Mouse (Mus musculus): Measurements from ENCODE around the gene Eci3. TPM values are rescaled to one million over a fixed set of nuclear protein-coding genes. Genes with fewer than 3 reads are reported as not detected.
"Not testable (repeated sequence)": the region's sequence is repeated elsewhere in the genome, so short reads cannot be mapped to it uniquely, and the experiment has no call there.

Gene Eci3
- polyA plus RNA-seq, 1 experiment from 2014 or later, result not detected

GRCm38 (mm10) chr13:34973149-34973548, 9.5 kb upstream of the Eci3 start:
- Histone ChIP-seq H3K27me3 (replicated peaks) (no peaks in the 10 kb centered on the region), H3K36me3 (peaks cover 15% of the 10 kb centered on the region), H3K4me3 (no peak overlapping the region), H3K27ac (no peak overlapping the region), H3K9ac (no peak overlapping the region), H3K4me1 (peaks cover 6% of the 10 kb centered on the region; the same call in 1 of the 2 replicates), H3K9me3 (replicated peaks) (no peaks in the 10 kb centered on the region), H3K4me2 (no peak overlapping the region)
- ATAC-seq, result no peak
- WGBS (ENCODE audit: insufficient replicate concordance), result 8% methylated on average over 1 of the region's 1 CpGs

GRCm38 (mm10) chr13:34972456-34972855, 8.8 kb upstream of the Eci3 start:
- not testable (repeated sequence) for H3K4me3 ChIP-seq; H3K27me3 ChIP-seq (replicated peaks); H3K9me3 ChIP-seq (replicated peaks); H3K27ac ChIP-seq; ATAC-seq; H3K9ac ChIP-seq; H3K4me1 ChIP-seq; H3K4me2 ChIP-seq; H3K36me3 ChIP-seq

- not testable (repeated sequence) for H3K4me1 ChIP-seq; H3K9me3 ChIP-seq (replicated peaks); ATAC-seq; H3K9ac ChIP-seq; H3K4me2 ChIP-seq; H3K27ac ChIP-seq; H3K36me3 ChIP-seq; H3K4me3 ChIP-seq
- H3K27me3 ChIP-seq (replicated peaks), result peaks cover 38% of the 10 kb centered on the region
- 57% methylated on average over 9 of the region's 9 CpGs for WGBS (ENCODE audit: insufficient replicate concordance)
Measured at GRCm38 (mm10) chr13:34965647-34966046, 2.0 kb upstream of the Eci3 start.

GRCm38 (mm10) chr13:34964866-34965265, 1.3 kb upstream of the Eci3 start:
- Histone ChIP-seq H3K27me3 (replicated peaks) (peaks cover 38% of the 10 kb centered on the region), H3K4me2 (peak overlapping the region; percentile 70), H3K27ac (no peak overlapping the region), H3K9ac (no peak overlapping the region), H3K4me3 (peak overlapping the region; percentile 44), H3K9me3 (replicated peaks) (no peaks in the 10 kb centered on the region), H3K4me1 (peaks cover 7% of the 10 kb centered on the region), H3K36me3 (no peaks in the 10 kb centered on the region)
- ATAC-seq, result no peak
- 13% methylated on average over 5 of the region's 5 CpGs for WGBS (ENCODE audit: insufficient replicate concordance)

GRCm38 (mm10) chr13:34964419-34964818, 809 bp upstream of the Eci3 start:
- Histone ChIP-seq H3K27ac (no peak overlapping the region), H3K9ac (no peak overlapping the region), H3K4me3 (peak overlapping the region; percentile 44), H3K27me3 (replicated peaks) (peaks cover 38% of the 10 kb centered on the region), H3K4me2 (peak overlapping the region; percentile 70), H3K36me3 (no peaks in the 10 kb centered on the region), H3K9me3 (replicated peaks) (no peaks in the 10 kb centered on the region), H3K4me1 (peaks cover 7% of the 10 kb centered on the region)
- no peak for ATAC-seq
- WGBS (ENCODE audit: insufficient replicate concordance), result 6% methylated on average over 14 of the region's 14 CpGs

GRCm38 (mm10) chr13:34960996-34961770, 2.4 kb downstream of the Eci3 start:
- Histone ChIP-seq H3K27ac (no peak overlapping the region), H3K4me1 (peaks cover 7% of the 10 kb centered on the region), H3K9ac (no peak overlapping the region), H3K4me3 (no peak overlapping the region), H3K9me3 (replicated peaks) (no peaks in the 10 kb centered on the region), H3K36me3 (no peaks in the 10 kb centered on the region), H3K4me2 (no peak overlapping the region), H3K27me3 (replicated peaks) (peaks cover 35% of the 10 kb centered on the region)
- WGBS (ENCODE audit: insufficient replicate concordance), result 63% methylated on average over 4 of the region's 4 CpGs
- no peak for ATAC-seq

- ATAC-seq; H3K4me1 ChIP-seq; H3K36me3 ChIP-seq; H3K9me3 ChIP-seq (replicated peaks); H3K4me2 ChIP-seq; H3K4me3 ChIP-seq; H3K27me3 ChIP-seq (replicated peaks); H3K27ac ChIP-seq; H3K9ac ChIP-seq: not testable (repeated sequence)
- 71% methylated on average over 3 of the region's 3 CpGs for WGBS (ENCODE audit: insufficient replicate concordance)
Measured at GRCm38 (mm10) chr13:34958158-34958557, 5.5 kb downstream of the Eci3 start.

GRCm38 (mm10) chr13:34956901-34957300, 6.7 kb downstream of the Eci3 start:
- no peak for ATAC-seq
- WGBS (ENCODE audit: insufficient replicate concordance), result 62% methylated on average over 4 of the region's 4 CpGs
- H3K9me3 ChIP-seq (replicated peaks), result no peaks in the 10 kb centered on the region
- no peak overlapping the region for H3K4me2 ChIP-seq
- H3K4me3 ChIP-seq, result no peak overlapping the region
- H3K27ac ChIP-seq, result no peak overlapping the region
- no peak overlapping the region for H3K9ac ChIP-seq
- no peaks in the 10 kb centered on the region for H3K36me3 ChIP-seq
- no peaks in the 10 kb centered on the region for H3K4me1 ChIP-seq
- no peaks in the 10 kb centered on the region for H3K27me3 ChIP-seq (replicated peaks)

- H3K27me3 ChIP-seq (replicated peaks); H3K9ac ChIP-seq; H3K4me1 ChIP-seq; H3K27ac ChIP-seq; H3K4me3 ChIP-seq; H3K9me3 ChIP-seq (replicated peaks); H3K36me3 ChIP-seq; H3K4me2 ChIP-seq: not testable (repeated sequence)
- 39% methylated on average over 2 of the region's 2 CpGs for WGBS (ENCODE audit: insufficient replicate concordance)
- ATAC-seq, result peak; percentile 67
Measured at GRCm38 (mm10) chr13:34951437-34951836, 12.2 kb downstream of the Eci3 start.

- H3K4me2 ChIP-seq, result no peak overlapping the region
- H3K27ac ChIP-seq, result no peak overlapping the region
- no peaks in the 10 kb centered on the region for H3K36me3 ChIP-seq
- no peak for ATAC-seq
- H3K9ac ChIP-seq, result no peak overlapping the region
- H3K4me1 ChIP-seq, result no peaks in the 10 kb centered on the region
- no peak overlapping the region for H3K4me3 ChIP-seq
- no peaks in the 10 kb centered on the region for H3K9me3 ChIP-seq (replicated peaks)
- H3K27me3 ChIP-seq (replicated peaks), result no peaks in the 10 kb centered on the region
Measured at GRCm38 (mm10) chr13:34942370-34942769, 21.2 kb downstream of the Eci3 start.

- no peak overlapping the region for H3K9ac ChIP-seq
- no peaks in the 10 kb centered on the region for H3K36me3 ChIP-seq
- no peak overlapping the region for H3K27ac ChIP-seq
- ATAC-seq, result no peak
- 68% methylated on average over 10 of the region's 10 CpGs for WGBS (ENCODE audit: insufficient replicate concordance)
- H3K4me3 ChIP-seq, result no peak overlapping the region
- H3K4me2 ChIP-seq, result no peak overlapping the region
- H3K4me1 ChIP-seq, result no peaks in the 10 kb centered on the region
- H3K27me3 ChIP-seq (replicated peaks), result 0 out of 2 replicates have a peak, but pooled peaks cover 5% of the 10 kb centered on the region
- H3K9me3 ChIP-seq (replicated peaks), result no peaks in the 10 kb centered on the region
Measured at GRCm38 (mm10) chr13:34934931-34935644, 28.5 kb downstream of the Eci3 start.

GRCm38 (mm10) chr13:34924210-34924609, 39.4 kb downstream of the Eci3 start, which contains the start of the genes Fam217a and 4933417A18Rik:
Gene Fam217a, minus strand, starts transcription at chr13:34924310.
Gene 4933417A18Rik, plus strand, starts transcription at chr13:34924409.
- ATAC-seq, result no peak
- no peaks in the 10 kb centered on the region for H3K27me3 ChIP-seq (replicated peaks)
- H3K4me1 ChIP-seq, result no peaks in the 10 kb centered on the region
- no peak within 1 kb of the TSS for H3K4me3 ChIP-seq
- no peaks in the 10 kb centered on the region for H3K9me3 ChIP-seq (replicated peaks)
- H3K9ac ChIP-seq, result no peak within 1 kb of the TSS
- H3K36me3 ChIP-seq, result no peaks in the 10 kb centered on the region
- no peak within 1 kb of the TSS for H3K27ac ChIP-seq
- H3K4me2 ChIP-seq, result no peak within 1 kb of the TSS
- 60% methylated on average over 4 of the region's 4 CpGs for WGBS (ENCODE audit: insufficient replicate concordance)

All from liver, embryonic 12.5 days (tissue).